Mouse (Mus musculus) limb, embryonic 14.5 days (tissue): Measurements from ENCODE around the gene Cdc42bpb. TPM values are rescaled to one million over a fixed set of nuclear protein-coding genes. Genes with fewer than 3 reads are reported as not detected.

Source experiments
- ATAC-seq: fragments of 200-750 bp; cut with Nextera tagmentation; 2 replicates; pipeline ENCODE4 v1.8.0; 2017; ENCODE audit warnings: low read depth, moderate number of reproducible peaks, moderate TSS enrichment; ENCODE audit not compliant: low FRiP score
- DNase-seq: peaks from one replicate; pipeline ENCODE4 v3.0.0-alpha.2; 2015; ENCODE audit warnings: low spot score
- H3K27ac ChIP-seq: fragments of 300-500 bp; sonication (generic); replicated peaks from 2 replicates; pipeline ENCODE4 v1.5.1; 2014; ENCODE audit warnings: low read depth, mild to moderate bottlenecking, low read length, moderate library complexity, mixed read lengths
- H3K27me3 ChIP-seq: fragments of 300-500 bp; sonication (generic); 2 replicates; pipeline ENCODE4 v1.6.1; 2014; ENCODE audit warnings: low read length, mixed read lengths; ENCODE audit not compliant: control insufficient read depth, insufficient read depth
- H3K36me3 ChIP-seq: fragments of 300-500 bp; sonication (generic); 2 replicates; pipeline ENCODE4 v1.6.1; 2014; ENCODE audit warnings: mild to moderate bottlenecking, low read length, moderate library complexity, mixed read lengths; ENCODE audit not compliant: control insufficient read depth, insufficient read depth
- H3K4me1 ChIP-seq: fragments of 300-500 bp; sonication (generic); 2 replicates; pipeline ENCODE4 v1.6.1; 2014; ENCODE audit warnings: antibody characterized with exemption, low read length, mixed read lengths; ENCODE audit not compliant: control insufficient read depth, insufficient read depth
- H3K4me2 ChIP-seq: fragments of 300-500 bp; sonication (generic); replicated peaks from 2 replicates; pipeline ENCODE4 v1.6.1; 2014; ENCODE audit warnings: low read depth, mild to moderate bottlenecking, low read length, moderate library complexity; ENCODE audit not compliant: severe bottlenecking
- H3K4me3 ChIP-seq: fragments of 300-500 bp; sonication (generic); replicated peaks from 2 replicates; pipeline ENCODE4 v1.5.1; 2014; ENCODE audit warnings: low read length
- H3K9ac ChIP-seq: fragments of 300-500 bp; sonication (generic); 2 replicates; pipeline ENCODE4 v1.6.1; 2014; ENCODE audit warnings: mild to moderate bottlenecking, low read depth, low read length, moderate library complexity; ENCODE audit not compliant: severe bottlenecking
- H3K9me3 ChIP-seq: fragments of 300-500 bp; sonication (generic); 2 replicates; pipeline ENCODE4 v1.6.1; 2016; ENCODE audit warnings: low read length; ENCODE audit not compliant: control insufficient read depth
- POLR2A ChIP-seq: fragments of 200-500 bp; IDR thresholded peaks from 2 replicates; pipeline ENCODE4 v1.8.0; 2012; ENCODE audit warnings: inconsistent platforms, mild to moderate bottlenecking, moderate library complexity, borderline replicate concordance; ENCODE audit not compliant: insufficient read depth, insufficient read length; ENCODE audit errors: extremely low read depth
- WGBS: fragments of 180-500 bp; shearing (Covaris S2); extraction: QIAGEN DNeasy Blood & Tissue Kit; methylation state at CpG from one replicate; pipeline ENCODE4 v1.1.7; 2014; 5-methylcytosine and 5-hydroxymethylcytosine counted together
- polyA plus RNA-seq, 2 experiments: library from polyadenylated mRNA; depleted of rRNA in 1 of 2; stranded (reverse) in 1 of 2; unstranded in 1 of 2; fragments of >200 nt; fragmentation: Nextera tagmentation in 1 of 2; extraction: Ambion mirVana in 1 of 2; gene quantifications; 2 replicates each; pipeline versions ENCODE4 v1.2.1 to v1.2.3; 2012 to 2014

The Cdc42bpb gene
- polyA plus RNA-seq, 2 experiments = 37.0 to 163 TPM

DNA sequence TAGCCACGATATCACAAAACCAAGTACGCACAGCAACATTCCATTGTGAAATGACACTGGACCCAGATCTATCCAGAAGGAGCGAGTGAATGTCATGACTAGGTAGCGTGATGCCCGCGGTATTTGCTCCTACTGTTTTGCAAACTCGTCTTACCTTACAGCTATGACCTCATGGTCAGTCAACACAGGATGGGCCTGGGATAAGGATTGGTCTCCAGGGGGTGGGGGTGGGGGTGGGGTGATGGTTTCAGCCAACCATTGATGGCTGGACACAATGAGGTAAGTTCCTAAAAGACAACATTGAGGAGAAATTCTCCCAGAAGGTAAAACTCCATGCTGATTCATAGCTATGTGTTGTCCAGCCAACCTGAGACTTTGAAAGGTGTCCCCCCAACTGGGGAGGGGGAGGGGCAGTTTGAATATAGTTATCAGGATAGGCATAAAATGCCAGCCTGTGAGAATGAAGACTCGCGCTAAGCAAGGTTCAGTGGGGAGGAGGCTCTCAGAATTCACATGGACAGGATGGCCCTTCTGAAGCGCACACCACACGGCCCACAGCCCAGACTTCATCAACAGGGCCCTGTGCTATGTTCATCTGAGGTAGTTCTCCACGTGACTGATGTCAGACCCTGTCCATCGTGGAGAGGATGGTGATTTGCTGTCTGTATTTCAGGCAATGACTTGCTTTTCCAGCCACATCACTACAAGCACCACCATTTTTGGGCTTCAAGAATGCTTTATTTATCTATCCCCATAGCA lies 8.5 kb upstream of the Cdc42bpb start:
- Histone ChIP-seq H3K4me1 (no peaks in the 10 kb centered on the region), H3K36me3 (no peaks in the 10 kb centered on the region), H3K4me2 (no peak overlapping the region), H3K9ac (no peak overlapping the region), H3K9me3 (no peaks in the 10 kb centered on the region), H3K4me3 (no peak overlapping the region), H3K27me3 (no peaks in the 10 kb centered on the region), H3K27ac (no peak overlapping the region)
- TF ChIP-seq POLR2A = no peak
- 89% methylated on average over 13 of the region's 13 CpGs for WGBS
- DNase-seq (no peak), ATAC-seq (0 out of 2 replicates have a peak, but pooled peaks have one; percentile 19)

DNA sequence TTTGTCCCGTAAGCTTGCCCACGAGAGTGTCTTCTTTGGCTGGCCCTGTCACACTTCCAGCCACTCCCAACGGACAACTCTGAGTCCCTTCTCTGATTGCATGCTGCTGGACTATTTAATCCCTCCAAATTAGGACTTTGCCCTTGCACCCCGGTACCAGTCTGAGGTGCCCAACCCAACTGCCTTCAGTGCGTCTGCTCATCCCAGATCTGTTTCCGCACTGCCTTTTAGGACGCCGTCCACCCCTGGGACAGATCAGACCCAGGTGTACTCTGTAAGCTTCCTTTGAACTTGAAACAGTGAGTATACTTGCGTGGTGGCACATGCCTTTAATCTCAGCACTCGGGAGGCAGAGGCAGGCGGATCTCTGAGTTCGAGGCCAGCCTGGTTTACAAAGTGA lies 1.3 kb upstream of the Cdc42bpb start:
- no peak for DNase-seq
- no peak overlapping the region for H3K27ac ChIP-seq
- ATAC-seq = no peak
- H3K27me3 ChIP-seq = no peaks in the 10 kb centered on the region
- no peak overlapping the region; the same call in 1 of the 2 replicates for H3K4me2 ChIP-seq
- no peak overlapping the region for H3K9ac ChIP-seq
- TF ChIP-seq POLR2A = no peak
- peaks cover 19% of the 10 kb centered on the region for H3K4me1 ChIP-seq
- no peaks in the 10 kb centered on the region for H3K9me3 ChIP-seq
- 74% methylated on average over 12 of the region's 12 CpGs for WGBS
- H3K4me3 ChIP-seq = peak overlapping the region; percentile 97
- H3K36me3 ChIP-seq = no peaks in the 10 kb centered on the region

DNA sequence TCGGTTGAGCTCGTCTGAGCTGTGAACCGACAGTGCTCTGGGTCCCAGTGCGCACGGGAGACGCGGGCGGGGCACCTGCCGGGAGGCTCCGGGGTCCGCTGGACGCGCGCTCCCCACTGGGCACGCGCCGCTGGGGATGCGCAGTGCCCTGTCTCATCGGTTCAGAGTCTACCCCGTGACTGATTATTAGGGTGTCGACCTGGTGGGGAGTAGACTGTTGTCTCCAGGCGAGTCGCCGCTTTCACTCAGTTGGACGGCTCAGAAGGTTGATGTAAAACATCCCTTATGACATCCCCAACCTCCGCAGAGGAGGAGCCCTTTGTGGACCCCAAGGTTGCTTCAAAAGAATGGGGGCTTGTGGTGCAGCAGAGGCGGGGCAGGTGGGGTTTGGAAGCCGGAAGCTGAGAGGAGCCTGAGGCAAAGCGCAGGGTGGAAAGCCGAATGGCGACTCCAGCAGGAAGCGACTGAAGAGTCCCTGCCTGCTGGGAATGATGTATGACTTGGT lies 520 bp upstream of the Cdc42bpb start:
- 1% methylated on average over 29 of the region's 32 CpGs for WGBS
- Histone ChIP-seq H3K9ac (peak overlapping the region; percentile 86), H3K4me1 (peaks cover 19% of the 10 kb centered on the region), H3K36me3 (no peaks in the 10 kb centered on the region), H3K27ac (peak overlapping the region; percentile 84; the same call in 1 of the 2 replicates), H3K4me3 (peak overlapping the region; percentile 97), H3K27me3 (no peaks in the 10 kb centered on the region), H3K9me3 (no peaks in the 10 kb centered on the region), H3K4me2 (peak overlapping the region; percentile 90)
- TF ChIP-seq POLR2A = no peak
- peak; percentile 51 for ATAC-seq
- DNase-seq = no peak

DNA sequence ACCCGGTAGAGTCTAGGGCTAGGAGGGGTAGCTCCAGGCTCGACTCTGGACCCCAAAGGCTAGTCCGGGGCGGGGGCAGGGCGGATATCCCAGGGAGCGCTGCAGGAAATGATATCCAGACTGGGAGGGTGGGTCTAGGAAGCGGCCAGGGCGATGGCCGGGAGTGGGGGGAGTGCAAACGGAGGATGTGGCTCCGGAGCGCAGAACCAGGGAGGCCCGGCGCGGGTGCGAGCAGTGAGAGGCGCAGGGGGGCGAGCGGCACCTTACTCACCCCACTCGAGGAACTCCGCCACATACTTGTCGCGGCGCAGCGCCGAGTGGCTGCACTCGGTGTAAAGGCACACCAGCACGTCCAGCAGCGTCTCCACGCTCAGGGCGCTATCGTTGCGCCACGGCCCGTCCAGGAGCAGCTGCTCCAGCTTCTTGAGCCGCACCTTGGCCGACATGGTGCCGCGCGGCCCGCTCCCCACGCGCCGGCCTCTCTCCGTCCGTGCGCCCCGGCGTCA lies 639 bp downstream of the Cdc42bpb start:
- H3K27me3 ChIP-seq = no peaks in the 10 kb centered on the region
- TF ChIP-seq POLR2A = 0 out of 2 replicates have a peak, but pooled peaks have one; percentile 12
- peaks cover 19% of the 10 kb centered on the region for H3K4me1 ChIP-seq
- H3K36me3 ChIP-seq = no peaks in the 10 kb centered on the region
- WGBS = under 1% methylated on average over 23 of the region's 49 CpGs
- H3K9ac ChIP-seq = peak overlapping the region; percentile 86
- no peaks in the 10 kb centered on the region for H3K9me3 ChIP-seq
- peak overlapping the region; percentile 84 for H3K27ac ChIP-seq
- peak; percentile 37 for DNase-seq
- peak; percentile 14 for ATAC-seq
- peak overlapping the region; percentile 90 for H3K4me2 ChIP-seq
- H3K4me3 ChIP-seq = peak overlapping the region; percentile 97

DNA sequence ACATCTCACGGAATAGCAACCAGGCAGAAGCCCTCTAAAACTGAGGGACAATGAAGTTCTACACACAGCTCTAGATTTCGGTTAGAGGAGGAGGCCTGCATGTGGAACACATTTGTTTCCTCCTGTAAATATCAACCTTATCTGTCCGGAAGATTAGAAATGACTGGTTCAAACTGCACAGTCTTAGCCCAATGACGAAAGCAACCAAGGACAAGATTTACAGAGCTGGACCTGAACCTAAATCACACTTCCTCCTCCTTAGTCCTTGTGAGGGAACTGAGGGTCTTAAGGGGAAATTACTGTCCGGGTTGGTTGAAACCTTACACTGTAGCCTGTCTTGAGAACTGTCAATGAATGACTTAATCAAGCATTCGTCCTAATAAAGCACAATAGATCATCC lies 1.5 kb downstream of the Cdc42bpb start:
- peaks cover 20% of the 10 kb centered on the region for H3K4me1 ChIP-seq
- no peak for DNase-seq
- H3K4me3 ChIP-seq = peak overlapping the region; percentile 97
- H3K9ac ChIP-seq = peak overlapping the region; percentile 86
- WGBS = 30% methylated on average over 6 of the region's 6 CpGs
- H3K27me3 ChIP-seq = no peaks in the 10 kb centered on the region
- ATAC-seq = no peak
- H3K9me3 ChIP-seq = no peaks in the 10 kb centered on the region
- H3K4me2 ChIP-seq = peak overlapping the region; percentile 90
- no peak for TF ChIP-seq POLR2A
- H3K36me3 ChIP-seq = no peaks in the 10 kb centered on the region
- no peak overlapping the region for H3K27ac ChIP-seq
